Mouse (Mus musculus): ENCODE measurements around the gene Olfr102. TPM values are rescaled to one million over a fixed set of nuclear protein-coding genes. Genes with fewer than 3 reads are reported as not detected.

The Olfr102 gene
- under 1 TPM in 1 of 2 experiments, not detected in 1; 0.33 TPM for polyA plus RNA-seq (2017; shearing (Covaris generic))

- ATAC-seq: no peak
Measured at GRCm38 (mm10) chr17:37316954-37317353, at the start of gene Olfr102. TSS of gene Olfr102 (minus strand) at chr17:37317054.

- ATAC-seq: no peak
Measured at GRCm38 (mm10) chr17:37359282-37359681, 42.4 kb upstream of the Olfr102 start, which contains the start of gene Olfr104-ps. TSS of gene Olfr104-ps (plus strand) at chr17:37359582.

- ATAC-seq: no peak
Measured at GRCm38 (mm10) chr17:37339598-37339997, 22.7 kb upstream of the Olfr102 start, which contains the start of gene Olfr103. TSS of gene Olfr103 (minus strand) at chr17:37339698.

GRCm38 (mm10) chr17:37310146-37310699, 6.6 kb downstream of the Olfr102 start:
- ATAC-seq: no peak

GRCm38 (mm10) chr17:37308483-37308882, 8.4 kb downstream of the Olfr102 start:
- no peak for ATAC-seq

GRCm38 (mm10) chr17:37304213-37304612, 12.6 kb downstream of the Olfr102 start, which contains the start of gene Olfr101:
TSS of gene Olfr101 (minus strand) at chr17:37304313.
- no peak for ATAC-seq

GRCm38 (mm10) chr17:37283360-37283759, 33.5 kb downstream of the Olfr102 start, which contains the start of gene Olfr99:
TSS of gene Olfr99 (minus strand) at chr17:37283460.
- no peak for ATAC-seq

- no peak for ATAC-seq
Measured at GRCm38 (mm10) chr17:37280331-37280730, 36.5 kb downstream of the Olfr102 start.

GRCm38 (mm10) chr17:37276573-37276972, 40.3 kb downstream of the Olfr102 start:
- no peak for ATAC-seq

- no peak for ATAC-seq
Measured at GRCm38 (mm10) chr17:37275626-37276248, 41.1 kb downstream of the Olfr102 start.

GRCm38 (mm10) chr17:37270702-37271092, 46.2 kb downstream of the Olfr102 start:
- ATAC-seq: peak; percentile 88

- peak; percentile 81 for ATAC-seq
Measured at GRCm38 (mm10) chr17:37270058-37270701, 46.7 kb downstream of the Olfr102 start, which contains the start of gene H2-M3. TSS of gene H2-M3 (plus strand) at chr17:37270220.

- no peak for ATAC-seq
Measured at GRCm38 (mm10) chr17:37263626-37264025, 53.2 kb downstream of the Olfr102 start, which contains the start of gene Olfr98. TSS of gene Olfr98 (minus strand) at chr17:37263749.

Other genes starting within 250 kb of the Olfr102 start
- under 1 TPM in 1 of 2 experiments, not detected in 1; 0.19 TPM for gene Olfr90, start 228.6 kb downstream of the Olfr102 start, polyA plus RNA-seq (2017; shearing (Covaris generic))
- gene Olfr91, start 218.8 kb downstream of the Olfr102 start, polyA plus RNA-seq (2017; shearing (Covaris generic)): not detected
- not detected for gene Olfr92, start 197.0 kb downstream of the Olfr102 start, polyA plus RNA-seq (2017; shearing (Covaris generic))
- gene Olfr93, start 155.6 kb downstream of the Olfr102 start, polyA plus RNA-seq (2017; shearing (Covaris generic)): not detected
- gene Ubd, start 123.2 kb downstream of the Olfr102 start, polyA plus RNA-seq (2017; shearing (Covaris generic)): under 1 TPM in 1 of 2 experiments, not detected in 1; 0.75 TPM
- gene Olfr94, start 116.1 kb downstream of the Olfr102 start, polyA plus RNA-seq (2017; shearing (Covaris generic)): not detected
- not detected for gene Olfr95, start 103.9 kb downstream of the Olfr102 start, polyA plus RNA-seq (2017; shearing (Covaris generic))
- gene Olfr96, start 96.9 kb downstream of the Olfr102 start, polyA plus RNA-seq (2017; shearing (Covaris generic)): not detected
- gene Olfr97, start 79.7 kb downstream of the Olfr102 start, polyA plus RNA-seq (2017; shearing (Covaris generic)): not detected
- gene Olfr98, start 53.3 kb downstream of the Olfr102 start, polyA plus RNA-seq (2017; shearing (Covaris generic)): 1 to 10 TPM in 1 of 2 experiments, under 1 TPM in 1; 0.54 to 1.0 TPM
- 100 to 1,000 TPM in 1 of 2 experiments, 10 to 100 TPM in 1; 94.0 to 120 TPM for gene H2-M3, start 46.8 kb downstream of the Olfr102 start, polyA plus RNA-seq (2017; shearing (Covaris generic))
- gene Olfr99, start 33.6 kb downstream of the Olfr102 start, polyA plus RNA-seq (2017; shearing (Covaris generic)): 1 to 10 TPM; 5.1 to 5.7 TPM
- under 1 TPM in 1 of 2 experiments, not detected in 1; 0.15 TPM for gene Olfr101, start 12.7 kb downstream of the Olfr102 start, polyA plus RNA-seq (2017; shearing (Covaris generic))
- gene Olfr103, start 22.6 kb upstream of the Olfr102 start, polyA plus RNA-seq (2017; shearing (Covaris generic)): not detected
- not detected for gene Olfr104-ps, start 42.5 kb upstream of the Olfr102 start, polyA plus RNA-seq (2017; shearing (Covaris generic))
- not detected for gene Olfr105-ps, start 62.0 kb upstream of the Olfr102 start, polyA plus RNA-seq (2017; shearing (Covaris generic))
- gene Olfr106-ps, start 73.3 kb upstream of the Olfr102 start, polyA plus RNA-seq (2017; shearing (Covaris generic)): not detected
- under 1 TPM in 1 of 2 experiments, not detected in 1; 0.12 TPM for gene Olfr107, start 82.2 kb upstream of the Olfr102 start, polyA plus RNA-seq (2017; shearing (Covaris generic))
- not detected for gene Olfr108, start 128.4 kb upstream of the Olfr102 start, polyA plus RNA-seq (2017; shearing (Covaris generic))
- not detected for gene Olfr109, start 141.9 kb upstream of the Olfr102 start, polyA plus RNA-seq (2017; shearing (Covaris generic))
- not detected for gene H2-M2, start 166.5 kb upstream of the Olfr102 start, polyA plus RNA-seq (2017; shearing (Covaris generic))
- not detected for gene Olfr110, start 175.4 kb upstream of the Olfr102 start, polyA plus RNA-seq (2017; shearing (Covaris generic))
- not detected for gene Olfr111, start 191.0 kb upstream of the Olfr102 start, polyA plus RNA-seq (2017; shearing (Covaris generic))

Measured in activated CD4-positive, CD25-positive, alpha-beta regulatory T cell, adult 4 months (primary cell).